In the genomic region with DNA sequence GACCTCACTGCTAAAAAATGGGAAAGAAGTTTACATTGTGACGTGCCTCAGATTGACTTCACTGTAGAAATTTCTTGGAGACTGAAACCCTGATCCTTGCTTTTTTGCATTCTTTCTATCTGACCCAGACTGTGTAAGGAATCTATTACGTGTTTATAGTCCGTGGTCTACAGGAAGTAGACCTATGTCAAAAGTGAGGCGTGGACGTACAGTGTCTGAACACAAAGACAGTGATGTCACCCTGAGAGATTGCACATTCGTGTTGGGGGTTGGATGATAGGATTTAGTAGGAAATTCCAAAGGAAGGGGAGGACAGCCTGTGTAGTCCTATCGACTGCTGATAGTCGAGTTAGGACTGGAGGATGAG, we compare ENCODE assay signal across 8 mouse cellular contexts. TPM values are rescaled to one million over a fixed set of nuclear protein-coding genes. Genes with fewer than 3 reads are reported as not detected.
DNase-seq lines count a peak whose midpoint lies in the region; ATAC-seq and TF ChIP-seq lines count a peak whose summit lies in the region.

No protein-coding gene starts in this region.

- H3K4me3 ChIP-seq in kidney, adult 2 months (ENCODE audit: insufficient read depth, low read depth, low read length), result peak overlapping the region; percentile 67
- H3K4me3 ChIP-seq in bone marrow, adult 2 months (replicated peaks; ENCODE audit: control insufficient read depth, low read depth, low read length), result peak overlapping the region; percentile 92
- H3K4me3 ChIP-seq in hindbrain, embryonic 12.5 days, result peak overlapping the region; percentile 52
- H3K4me3 ChIP-seq in midbrain, embryonic 10.5 days, result peak overlapping the region; percentile 85

- no peaks in the 10 kb centered on the region for H3K36me3 ChIP-seq in kidney, adult 2 months (ENCODE audit: control insufficient read depth, insufficient read depth, low read length)
- H3K36me3 ChIP-seq in hindbrain, embryonic 12.5 days, result 0 out of 2 replicates have a peak, but pooled peaks cover 5% of the 10 kb centered on the region
- peaks cover 30% of the 10 kb centered on the region for H3K36me3 ChIP-seq in midbrain, embryonic 10.5 days

- peak overlapping the region; percentile 51 for H3K9ac ChIP-seq in hindbrain, embryonic 12.5 days

- H3K27me3 ChIP-seq in kidney, adult 2 months (replicated peaks; ENCODE audit: control insufficient read depth, insufficient read depth, low read length), result no peaks in the 10 kb centered on the region
- no peaks in the 10 kb centered on the region for H3K27me3 ChIP-seq in hindbrain, embryonic 12.5 days
- H3K27me3 ChIP-seq in midbrain, embryonic 10.5 days (ENCODE audit: low read depth, poor library complexity, severe bottlenecking), result no peaks in the 10 kb centered on the region

- H3K4me1 ChIP-seq in kidney, adult 2 months (ENCODE audit: control insufficient read depth, insufficient read depth, low read length), result no peaks in the 10 kb centered on the region
- no peaks in the 10 kb centered on the region for H3K4me1 ChIP-seq in bone marrow, adult 2 months (ENCODE audit: control insufficient read depth, insufficient read depth, low read length)
- H3K4me1 ChIP-seq in hindbrain, embryonic 12.5 days, result peaks cover 17% of the 10 kb centered on the region
- peaks cover 25% of the 10 kb centered on the region for H3K4me1 ChIP-seq in midbrain, embryonic 10.5 days

- H3K9me3 ChIP-seq in hindbrain, embryonic 12.5 days (replicated peaks), result no peaks in the 10 kb centered on the region
- no peaks in the 10 kb centered on the region for H3K9me3 ChIP-seq in midbrain, embryonic 10.5 days (replicated peaks)

- no peak for DNase-seq in kidney, adult 2 months
- no peak for DNase-seq in kidney, postnatal 4 days
- DNase-seq in midbrain, embryonic 10.5 days (ENCODE audit: low spot score), result no peak
- no peak for DNase-seq in gastrocnemius, postnatal 10 days
- no peak for DNase-seq in cerebellum, postnatal 4 days (ENCODE audit: low spot score in 2 of 2)
- no peak for DNase-seq in adrenal gland, postnatal 4 days (ENCODE audit: low spot score in 2 of 2)

- H3K4me2 ChIP-seq in hindbrain, embryonic 12.5 days (replicated peaks), result peak overlapping the region; percentile 57

- no peak for TF ChIP-seq CTCF in kidney, adult 2 months (conservative IDR thresholded peaks at IDR 0.05; ENCODE audit: insufficient read depth, insufficient read length, low read depth, low read length)
- no peak for TF ChIP-seq CTCF in bone marrow, adult 2 months (IDR thresholded peaks at IDR 0.05; ENCODE audit: control insufficient read depth, insufficient read depth, low read length)

- WGBS in kidney, adult 2 months, result 2% methylated on average over 8 of the region's 8 CpGs
- 1% methylated on average over 8 of the region's 8 CpGs for WGBS in bone marrow, adult 2 months
- 1% methylated on average over 8 of the region's 8 CpGs for WGBS in hindbrain, embryonic 12.5 days
- WGBS in midbrain, embryonic 10.5 days, result 3% methylated on average over 8 of the region's 8 CpGs

- no peak for TF ChIP-seq POLR2A in kidney, adult 2 months (IDR thresholded peaks at IDR 0.05; ENCODE audit: low read depth, low read length)
- TF ChIP-seq POLR2A in bone marrow, adult 2 months (IDR thresholded peaks at IDR 0.05; ENCODE audit: borderline replicate concordance, control insufficient read depth, low read depth, low read length), result no peak

- no peak overlapping the region for H3K27ac ChIP-seq in kidney, adult 2 months (ENCODE audit: insufficient read depth, low read depth, low read length)
- H3K27ac ChIP-seq in bone marrow, adult 2 months (ENCODE audit: control insufficient read depth, insufficient read depth, low read depth, low read length, poor library complexity), result peak overlapping the region; percentile 78
- H3K27ac ChIP-seq in hindbrain, embryonic 12.5 days, result 0 out of 2 replicates have a peak overlapping the region, but pooled peaks have one; percentile 12
- H3K27ac ChIP-seq in midbrain, embryonic 10.5 days (replicated peaks), result peak overlapping the region; percentile 94

- ATAC-seq in hindbrain, embryonic 12.5 days (ENCODE audit: low FRiP score), result peak; percentile 39

RNA-seq across cellular contexts. Expression of gene Stil, which starts 0.5 kb away (rescaled TPM):
- 0.11 and 0.13 TPM in 2 replicates for polyA plus RNA-seq in kidney, adult 2 months (2012; rRNA removed)
- 7.8 and 8.1 TPM in 2 replicates for polyA plus RNA-seq in bone marrow, adult 2 months (2011; ENCODE audit: insufficient read depth, insufficient read length, low replicate concordance, missing spikeins)
- 12.3 and 12.8 TPM in 2 replicates for polyA plus RNA-seq in hindbrain, embryonic 12.5 days (2016; fragmentation: Nextera tagmentation; extraction: Ambion mirVana)
- 19.0 and 21.3 TPM in 2 replicates for polyA plus RNA-seq in midbrain, embryonic 10.5 days (2016; fragmentation: Nextera tagmentation; extraction: Ambion mirVana)
- total RNA-seq in gastrocnemius, postnatal 10 days (2021), result 1 to 10 TPM; 1.9 to 2.8 TPM
- total RNA-seq in adrenal gland, postnatal 4 days (2021), result 1 to 10 TPM; 6.5 to 7.1 TPM

RNA-seq across cellular contexts. Expression of gene Cmpk1, which starts 13.4 kb away (rescaled TPM):
- polyA plus RNA-seq in kidney, adult 2 months (2012; rRNA removed), result 26.1 and 26.3 TPM in 2 replicates
- 26.5 and 34.7 TPM in 2 replicates for polyA plus RNA-seq in bone marrow, adult 2 months (2011; ENCODE audit: insufficient read depth, insufficient read length, low replicate concordance, missing spikeins)
- 137 and 161 TPM in 2 replicates for polyA plus RNA-seq in hindbrain, embryonic 12.5 days (2016; fragmentation: Nextera tagmentation; extraction: Ambion mirVana)
- polyA plus RNA-seq in midbrain, embryonic 10.5 days (2016; fragmentation: Nextera tagmentation; extraction: Ambion mirVana), result 86.4 and 90.7 TPM in 2 replicates
- 10 to 100 TPM; 32.1 to 36.8 TPM for total RNA-seq in gastrocnemius, postnatal 10 days (2021)
- total RNA-seq in adrenal gland, postnatal 4 days (2021), result 10 to 100 TPM; 83.4 to 87.0 TPM

RNA-seq across cellular contexts. Expression of gene Tal1, which starts 55.8 kb away (rescaled TPM):
- 1.7 and 1.8 TPM in 2 replicates for polyA plus RNA-seq in kidney, adult 2 months (2012; rRNA removed)
- polyA plus RNA-seq in bone marrow, adult 2 months (2011; ENCODE audit: insufficient read depth, insufficient read length, low replicate concordance, missing spikeins), result 67.9 and 68.4 TPM in 2 replicates
- 6.0 and 7.0 TPM in 2 replicates for polyA plus RNA-seq in hindbrain, embryonic 12.5 days (2016; fragmentation: Nextera tagmentation; extraction: Ambion mirVana)
- polyA plus RNA-seq in midbrain, embryonic 10.5 days (2016; fragmentation: Nextera tagmentation; extraction: Ambion mirVana), result 2.7 and 5.2 TPM in 2 replicates
- total RNA-seq in gastrocnemius, postnatal 10 days (2021), result 1 to 10 TPM; 2.0 to 3.7 TPM
- total RNA-seq in adrenal gland, postnatal 4 days (2021), result 10 to 100 TPM in 1 of 2 experiments, 1 to 10 TPM in 1; 6.3 to 11.3 TPM
